Mouse (Mus musculus) kidney, postnatal 0 days (tissue): ENCODE results near the gene Dglucy. TPM values are rescaled to one million over a fixed set of nuclear protein-coding genes. Genes with fewer than 3 reads are reported as not detected.

ENCODE experiments used
- ATAC-seq: fragments of 200-750 bp; cut with Nextera tagmentation; replicated peaks from 2 replicates; pipeline ENCODE4 v1.8.0; 2017; ENCODE audit warnings: low read depth, moderate number of reproducible peaks, moderate TSS enrichment, moderate library complexity; ENCODE audit not compliant: low FRiP score
- DNase-seq: peaks from one replicate; pipeline ENCODE4 v3.0.0-alpha.2; 2016; ENCODE audit warnings: low spot score
- H3K27ac ChIP-seq: fragments of 300-500 bp; sonication (generic); 2 replicates; pipeline ENCODE4 v1.5.1; 2014; ENCODE audit warnings: mild to moderate bottlenecking
- H3K27me3 ChIP-seq: fragments of 300-500 bp; sonication (generic); 2 replicates; pipeline ENCODE4 v1.6.1; 2014; ENCODE audit warnings: low read length, mixed read lengths; ENCODE audit not compliant: insufficient read depth
- H3K36me3 ChIP-seq: fragments of 300-500 bp; sonication (generic); 2 replicates; pipeline ENCODE4 v1.6.1; 2014; ENCODE audit warnings: low read length, mixed read lengths; ENCODE audit not compliant: insufficient read depth
- H3K4me1 ChIP-seq: fragments of 300-500 bp; sonication (generic); replicated peaks from 2 replicates; pipeline ENCODE4 v1.6.1; 2014; ENCODE audit warnings: antibody characterized with exemption, low read length, mixed read lengths; ENCODE audit not compliant: insufficient read depth
- H3K4me2 ChIP-seq: fragments of 300-500 bp; sonication (generic); 2 replicates; pipeline ENCODE4 v1.6.1; 2014; ENCODE audit warnings: mild to moderate bottlenecking, low read length, moderate library complexity, mixed read lengths
- H3K4me3 ChIP-seq: fragments of 300-500 bp; sonication (generic); replicated peaks from 2 replicates; pipeline ENCODE4 v1.5.1; 2014; ENCODE audit warnings: low read depth, low read length
- H3K9ac ChIP-seq: fragments of 300-500 bp; sonication (generic); 2 replicates; pipeline ENCODE4 v1.6.1; 2014; ENCODE audit warnings: low read depth, low read length
- H3K9me3 ChIP-seq: fragments of 300-500 bp; sonication (generic); replicated peaks from 2 replicates; pipeline ENCODE4 v1.6.1; 2016; ENCODE audit warnings: low read length, inconsistent platforms, mixed read lengths
- CTCF ChIP-seq: IDR thresholded peaks from 2 replicates; pipeline ENCODE4 v1.5.1; 2016; ENCODE audit warnings: antibody characterized with exemption, low read depth, mild to moderate bottlenecking, moderate library complexity
- WGBS: fragments of 180-500 bp; shearing (Covaris S2); extraction: QIAGEN DNeasy Blood & Tissue Kit; methylation state at CpG from one replicate; pipeline ENCODE4 v1.1.7; 2014; 5-methylcytosine and 5-hydroxymethylcytosine counted together
- polyA plus RNA-seq: library from polyadenylated mRNA; unstranded; fragments of >200 nt; fragmentation: Nextera tagmentation; extraction: Ambion mirVana; gene quantifications from 2 replicates; pipeline ENCODE4 v1.2.1, GENCODE M21; 2015

Dglucy gene
- polyA plus RNA-seq, 1 experiment from 2014 or later: 5.0 TPM

DNA sequence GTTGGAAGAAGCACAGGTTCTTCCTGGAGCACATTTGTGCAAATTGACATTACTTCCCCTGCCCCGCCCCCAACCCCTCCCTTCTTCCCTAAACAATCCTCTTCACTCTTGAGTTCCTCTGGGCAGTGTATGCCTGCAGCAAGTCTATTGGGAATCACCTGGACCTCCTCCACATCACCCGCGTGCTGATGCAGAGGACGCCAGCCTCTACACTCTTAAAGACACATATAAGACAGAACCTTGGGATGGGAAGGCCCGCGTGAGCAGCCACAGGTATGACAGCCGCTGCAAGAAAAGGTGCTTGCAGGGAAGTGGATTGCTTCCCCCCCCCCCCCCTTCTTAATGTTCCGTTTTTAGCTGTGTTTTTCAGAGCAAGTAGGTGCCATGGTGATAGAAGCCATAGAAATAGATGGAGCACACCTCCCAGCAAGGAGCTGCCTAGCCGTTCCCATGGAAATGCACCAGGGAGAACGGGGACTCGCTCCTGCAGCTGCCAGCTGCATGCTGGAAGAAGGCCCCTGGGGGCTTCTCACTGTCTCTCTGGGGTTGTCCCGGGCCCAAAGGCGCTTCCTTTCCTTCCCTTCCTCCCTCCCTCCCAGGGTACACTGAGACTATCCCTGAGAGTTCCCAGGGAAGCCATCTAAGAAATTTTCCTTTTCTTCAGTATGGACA is 29.9 kb downstream of the Dglucy start:
- Histone ChIP-seq H3K36me3 (no peaks in the 10 kb centered on the region), H3K27ac (no peak overlapping the region), H3K9me3 (no peaks in the 10 kb centered on the region), H3K4me1 (no peaks in the 10 kb centered on the region), H3K4me2 (no peak overlapping the region), H3K9ac (no peak overlapping the region), H3K27me3 (no peaks in the 10 kb centered on the region), H3K4me3 (no peak overlapping the region)
- ATAC-seq (no peak), DNase-seq (no peak)
- whole genome bisulfite sequencing: 49% methylated on average over 13 of the region's 13 CpGs
- TF ChIP-seq CTCF: no peak

DNA sequence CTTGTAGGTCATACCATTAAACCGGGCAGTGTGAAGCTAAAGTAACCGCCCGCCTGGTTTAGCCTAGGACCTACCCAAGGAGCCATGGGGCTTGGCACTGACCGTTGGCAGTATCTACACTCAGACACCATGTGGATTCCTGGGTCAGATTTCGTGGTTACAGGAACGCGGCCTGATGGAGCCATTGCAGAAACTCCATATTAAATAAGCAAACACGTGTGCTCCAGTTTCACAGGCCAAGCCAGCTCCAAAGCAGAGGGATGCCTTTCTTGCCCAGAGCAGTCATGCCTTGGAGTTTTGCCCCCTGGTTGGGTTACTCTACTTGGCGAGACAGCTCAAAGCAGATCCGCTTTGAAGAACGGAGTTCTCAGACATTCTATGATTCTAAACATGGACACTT is 31.7 kb downstream of the Dglucy start:
- no peak overlapping the region for H3K9ac ChIP-seq
- ATAC-seq: no peak

GRCm38 (mm10) chr12:100813901-100814300 is 35.0 kb downstream of the Dglucy start:
- Histone ChIP-seq H3K4me3 (no peak overlapping the region), H3K4me1 (no peaks in the 10 kb centered on the region), H3K9ac (no peak overlapping the region), H3K27me3 (no peaks in the 10 kb centered on the region), H3K9me3 (no peaks in the 10 kb centered on the region), H3K4me2 (no peak overlapping the region), H3K36me3 (no peaks in the 10 kb centered on the region), H3K27ac (no peak overlapping the region)
- TF ChIP-seq CTCF: no peak
- ATAC-seq (no peak), DNase-seq (no peak)
- 88% methylated on average over 2 of the region's 2 CpGs for WGBS

More for the DNA sequence above, 31.7 kb downstream of the Dglucy start:
- WGBS: 77% methylated on average over 11 of the region's 11 CpGs
- no peak for DNase-seq
- no peak overlapping the region for H3K27ac ChIP-seq
- no peaks in the 10 kb centered on the region for H3K27me3 ChIP-seq
- no peaks in the 10 kb centered on the region for H3K36me3 ChIP-seq
- H3K4me2 ChIP-seq: no peak overlapping the region
- H3K4me1 ChIP-seq: no peaks in the 10 kb centered on the region
- H3K9me3 ChIP-seq: no peaks in the 10 kb centered on the region
- no peak for TF ChIP-seq CTCF
- H3K4me3 ChIP-seq: no peak overlapping the region

GRCm38 (mm10) chr12:100814671-100815070 is 35.8 kb downstream of the Dglucy start:
- H3K4me3 ChIP-seq: no peak overlapping the region
- DNase-seq (no peak), ATAC-seq (no peak)
- no peaks in the 10 kb centered on the region for H3K9me3 ChIP-seq
- H3K9ac ChIP-seq: no peak overlapping the region
- no peak overlapping the region for H3K27ac ChIP-seq
- no peaks in the 10 kb centered on the region for H3K4me1 ChIP-seq
- no peak for TF ChIP-seq CTCF
- H3K27me3 ChIP-seq: no peaks in the 10 kb centered on the region
- 87% methylated on average over 3 of the region's 3 CpGs for WGBS
- H3K4me2 ChIP-seq: no peak overlapping the region
- no peaks in the 10 kb centered on the region for H3K36me3 ChIP-seq

- no peak overlapping the region for H3K4me2 ChIP-seq
- H3K27me3 ChIP-seq: no peaks in the 10 kb centered on the region
- WGBS: 91% methylated on average over 5 of the region's 5 CpGs
- no peak overlapping the region for H3K4me3 ChIP-seq
- no peaks in the 10 kb centered on the region for H3K36me3 ChIP-seq
- H3K9ac ChIP-seq: no peak overlapping the region
- H3K4me1 ChIP-seq: no peaks in the 10 kb centered on the region
- TF ChIP-seq CTCF: no peak
- no peak for ATAC-seq
- H3K27ac ChIP-seq: no peak overlapping the region
- DNase-seq: no peak
- no peaks in the 10 kb centered on the region for H3K9me3 ChIP-seq
These were observed 38.0 kb downstream of the Dglucy start for GRCm38 (mm10) chr12:100816906-100817305.

GRCm38 (mm10) chr12:100819965-100820364 is 41.1 kb downstream of the Dglucy start:
- Histone ChIP-seq H3K4me1 (no peaks in the 10 kb centered on the region), H3K36me3 (no peaks in the 10 kb centered on the region), H3K27ac (no peak overlapping the region), H3K27me3 (no peaks in the 10 kb centered on the region), H3K4me2 (no peak overlapping the region), H3K4me3 (no peak overlapping the region), H3K9ac (no peak overlapping the region), H3K9me3 (no peaks in the 10 kb centered on the region)
- DNase-seq: no peak
- no peak for TF ChIP-seq CTCF
- ATAC-seq: no peak

- no peaks in the 10 kb centered on the region for H3K9me3 ChIP-seq
- WGBS: 79% methylated on average over 2 of the region's 2 CpGs
- H3K27me3 ChIP-seq: no peaks in the 10 kb centered on the region
- H3K27ac ChIP-seq: no peak overlapping the region
- H3K4me3 ChIP-seq: no peak overlapping the region
- DNase-seq (no peak), ATAC-seq (no peak)
- no peaks in the 10 kb centered on the region for H3K36me3 ChIP-seq
- H3K9ac ChIP-seq: no peak overlapping the region
- TF ChIP-seq CTCF: no peak
- H3K4me2 ChIP-seq: no peak overlapping the region
- no peaks in the 10 kb centered on the region for H3K4me1 ChIP-seq
These were observed 52.2 kb downstream of the Dglucy start for GRCm38 (mm10) chr12:100831021-100831420.
